Mouse (Mus musculus) CH12.LX (cell line): ENCODE measurements at regions not wholly inside any gene's neighbourhood (a gene's known extent, or its start where the extent isn't known, plus 50 kb on each side); places are given as distances from the start of the nearest gene placed in this dataset.
A peak's percentile ranks its signal among the peaks of the same experiment; 100 is the strongest.

ENCODE experiments used
- DNase-seq: peaks from one replicate; pipeline ENCODE4 v3.0.0-alpha.2; 2013; ENCODE audit errors: extremely low read depth
- H3K27ac ChIP-seq: 2 replicates; pipeline ENCODE4 v1.5.1; 2012; ENCODE audit warnings: low read depth, mild to moderate bottlenecking, control low read depth, moderate library complexity; ENCODE audit not compliant: insufficient read depth
- H3K27me3 ChIP-seq: replicated peaks from 2 replicates; pipeline ENCODE3; 2012; ENCODE audit warnings: inconsistent platforms
- H3K36me3 ChIP-seq, 2 experiments: replicated peaks in 1 of 2; 2 replicates each; pipeline versions ENCODE3 to v1.6.1; 2012; ENCODE audit warnings: inconsistent platforms in 1 of 2, low read length in 1 of 2, mild to moderate bottlenecking in 1 of 2, mixed read lengths in 1 of 2, moderate library complexity in 1 of 2; ENCODE audit not compliant: control insufficient read depth in 1 of 2, insufficient read depth in 1 of 2
- H3K4me1 ChIP-seq, 2 experiments: 2 replicates each; pipeline ENCODE4 v1.6.1; 2012; ENCODE audit warnings: inconsistent platforms in 1 of 2, moderate library complexity in 1 of 2; ENCODE audit not compliant: insufficient read depth in 2 of 2, control insufficient read depth in 1 of 2
- H3K4me2 ChIP-seq: 2 replicates; pipeline ENCODE4 v1.6.1; 2012; ENCODE audit warnings: low read depth, mild to moderate bottlenecking, control low read depth; ENCODE audit not compliant: poor library complexity, insufficient read depth, severe bottlenecking
- H3K4me3 ChIP-seq, 3 experiments: fragments of 150-350 bp in 1 of 3; sonication (generic) in 1 of 3; replicated peaks in 1 of 3; 2 replicates each; pipeline versions ENCODE3 to v1.5.1; 2011 to 2012; ENCODE audit warnings: low read depth in 2 of 3, low read length in 2 of 3, mild to moderate bottlenecking in 2 of 3, moderate library complexity in 2 of 3, control low read depth in 1 of 3, improper control_type of control experiment in 1 of 3, inconsistent platforms in 1 of 3, mixed read lengths in 1 of 3; ENCODE audit not compliant: poor library complexity in 1 of 3
- H3K79me2 ChIP-seq: replicated peaks from 2 replicates; pipeline ENCODE4 v1.6.1; 2012; ENCODE audit warnings: mild to moderate bottlenecking, moderate library complexity; ENCODE audit not compliant: control insufficient read depth, poor library complexity, insufficient read depth, severe bottlenecking; ENCODE audit errors: extremely low read depth
- H3K9ac ChIP-seq: 2 replicates; pipeline ENCODE4 v1.6.1; 2012; ENCODE audit warnings: low read depth, mild to moderate bottlenecking, control low read depth, moderate library complexity; ENCODE audit not compliant: insufficient read depth
- H3K9me3 ChIP-seq: replicated peaks from 2 replicates; pipeline ENCODE3; 2012; ENCODE audit warnings: low read length, inconsistent platforms, mixed read lengths
- CTCF ChIP-seq, 2 experiments: IDR thresholded peaks in 1 of 2; conservative IDR thresholded peaks in 1 of 2; 2 replicates each; pipeline ENCODE4 v1.5.1; 2011 to 2012; ENCODE audit warnings: low read depth in 2 of 2, low read length in 2 of 2, improper control_type of control experiment in 1 of 2, inconsistent platforms in 1 of 2, mild to moderate bottlenecking in 1 of 2, moderate library complexity in 1 of 2
- E2F4 ChIP-seq: IDR thresholded peaks from 2 replicates; pipeline ENCODE4 v1.6.1; 2011; ENCODE audit warnings: low read depth, low read length, improper control_type of control experiment; ENCODE audit not compliant: insufficient replicate concordance
- ELF1 ChIP-seq: IDR thresholded peaks from 2 replicates; pipeline ENCODE4 v1.6.1; 2014; ENCODE audit warnings: low read depth, mild to moderate bottlenecking, inconsistent platforms, low read length, improper control_type of control experiment
- EP300 ChIP-seq: IDR thresholded peaks from 2 replicates; pipeline ENCODE4 v1.6.1; 2011; ENCODE audit warnings: low read length, improper control_type of control experiment
- HCFC1 ChIP-seq: IDR thresholded peaks from 2 replicates; pipeline ENCODE4 v1.6.1; 2012; ENCODE audit warnings: low read depth, mild to moderate bottlenecking, inconsistent platforms, low read length, improper control_type of control experiment
- JUN ChIP-seq: IDR thresholded peaks from 2 replicates; pipeline ENCODE4 v1.6.1; 2011; ENCODE audit warnings: low read depth, mild to moderate bottlenecking, low read length, improper control_type of control experiment, moderate library complexity; ENCODE audit not compliant: insufficient read depth
- JUND ChIP-seq: conservative IDR thresholded peaks from 2 replicates; pipeline ENCODE4 v1.6.1; 2011; ENCODE audit warnings: low read depth, low read length, improper control_type of control experiment
- MAFK ChIP-seq: IDR thresholded peaks from 2 replicates; pipeline ENCODE4 v1.6.1; 2011; ENCODE audit warnings: low read length, improper control_type of control experiment; ENCODE audit not compliant: insufficient replicate concordance
- MAX ChIP-seq: IDR thresholded peaks from 2 replicates; pipeline ENCODE4 v1.6.1; 2011; ENCODE audit warnings: low read length, improper control_type of control experiment
- MAZ ChIP-seq: IDR thresholded peaks from 2 replicates; pipeline ENCODE4 v1.6.1; 2012; ENCODE audit warnings: low read depth, mild to moderate bottlenecking, inconsistent platforms, low read length, improper control_type of control experiment, moderate library complexity
- MEF2A ChIP-seq: IDR thresholded peaks from 2 replicates; pipeline ENCODE4 v1.6.1; 2014; ENCODE audit warnings: low read depth, mild to moderate bottlenecking, inconsistent platforms, low read length, improper control_type of control experiment, borderline replicate concordance
- MYC ChIP-seq: IDR thresholded peaks from 2 replicates; pipeline ENCODE4 v1.6.1; 2011; ENCODE audit warnings: low read depth, mild to moderate bottlenecking, improper control_type of control experiment, low read length
- NELFE ChIP-seq: IDR thresholded peaks from 2 replicates; pipeline ENCODE4 v1.6.1; 2011; ENCODE audit warnings: low read depth, low read length, improper control_type of control experiment
- POLR2A ChIP-seq: IDR thresholded peaks from 2 replicates; pipeline ENCODE4 v1.6.1; 2011; ENCODE audit warnings: low read depth, mild to moderate bottlenecking, improper control_type of control experiment, low read length
- RAD21 ChIP-seq: IDR thresholded peaks from 2 replicates; pipeline ENCODE4 v1.6.1; 2011; ENCODE audit warnings: low read depth, mild to moderate bottlenecking, low read length, improper control_type of control experiment, moderate library complexity
- RCOR1 ChIP-seq: conservative IDR thresholded peaks from 2 replicates; pipeline ENCODE4 v1.6.1; 2012; ENCODE audit warnings: low read depth, mild to moderate bottlenecking, inconsistent platforms, low read length, improper control_type of control experiment
- SMC3 ChIP-seq: IDR thresholded peaks from 2 replicates; pipeline ENCODE4 v1.6.1; 2011; ENCODE audit warnings: low read depth, low read length, improper control_type of control experiment
- USF1 ChIP-seq: IDR thresholded peaks from 2 replicates; pipeline ENCODE4 v1.6.1; 2014; ENCODE audit warnings: low read depth, mild to moderate bottlenecking, inconsistent platforms, low read length, improper control_type of control experiment
- USF2 ChIP-seq: conservative IDR thresholded peaks from 2 replicates; pipeline ENCODE4 v1.6.1; 2011; ENCODE audit warnings: low read depth, low read length, improper control_type of control experiment
- ZC3H11A ChIP-seq: IDR thresholded peaks from 2 replicates; pipeline ENCODE4 v1.6.1; 2012; ENCODE audit warnings: low read depth, mild to moderate bottlenecking, inconsistent platforms, low read length, improper control_type of control experiment
- ZKSCAN1 ChIP-seq: IDR thresholded peaks from 2 replicates; pipeline ENCODE4 v1.6.1; 2012; ENCODE audit warnings: low read depth, inconsistent platforms, low read length, improper control_type of control experiment, borderline replicate concordance
- ZMIZ1 ChIP-seq: IDR thresholded peaks from 2 replicates; pipeline ENCODE4 v1.6.1; 2012; ENCODE audit warnings: low read depth, mild to moderate bottlenecking, inconsistent platforms, low read length, improper control_type of control experiment
- ZNF384 ChIP-seq: IDR thresholded peaks from 2 replicates; pipeline ENCODE4 v1.6.1; 2012; ENCODE audit warnings: low read depth, low read length, improper control_type of control experiment, inconsistent platforms
- dilution Hi-C: fragments of 300-500 bp; cut with MboI; formaldehyde crosslinking; loops from 2 replicates; pipeline ENCODE4 v1.14.3; 2020; ENCODE audit warnings: low sequenced_read_pairs; ENCODE audit not compliant: extremely low pct_unique_long_range_greater_than_20kb, extremely low pct_ligation_motif_present
- in situ Hi-C: fragments of 300-500 bp; cut with MboI; formaldehyde crosslinking; loops from 3 replicates; pipeline ENCODE4 v1.14.3; 2019; ENCODE audit warnings: low sequenced_read_pairs, low pct_ligation_motif_present, low pct_unique_long_range_greater_than_20kb, mixed read lengths

DNA sequence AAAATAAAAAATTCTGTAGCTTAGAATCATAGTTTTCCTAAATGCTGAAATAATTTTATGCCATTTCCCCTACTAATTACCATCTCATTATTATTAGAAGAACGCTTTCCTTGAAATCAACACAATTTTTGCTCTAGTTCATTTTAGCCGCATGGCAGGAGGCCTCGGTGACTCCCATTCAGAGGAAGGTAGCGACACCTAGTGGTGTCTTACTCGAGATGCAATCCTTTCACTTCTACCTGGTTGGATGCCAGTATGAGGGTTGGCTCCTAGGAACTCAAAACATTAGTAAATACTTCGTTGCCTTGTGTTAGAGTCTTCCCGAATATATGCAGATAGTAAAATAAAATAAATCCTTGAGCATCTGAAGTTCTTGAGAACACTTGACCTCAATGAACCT is 76.3 kb upstream of the Pitrm1 start:
- no peak overlapping the region for H3K27ac ChIP-seq
- TF ChIP-seq EP300 (no peak), HCFC1 (0 out of 2 replicates have a peak, but pooled peaks have one; percentile 15), MEF2A (no peak), CTCF (conservative IDR thresholded peaks at IDR 0.05 in 1 of 2, IDR thresholded peaks at IDR 0.05 in 1 of 2; ENCODE audit: low read depth in 2 of 2, low read length in 2 of 2) (peak; percentile 81 to 92), USF2 (no peak), MYC (peak; percentile 94), MAFK (0 out of 2 replicates have a peak, but pooled peaks have one; percentile 27), JUND (0 out of 2 replicates have a peak, but pooled peaks have one; percentile 28), ZNF384 (no peak), USF1 (no peak), RAD21 (peak; percentile 97), MAX (peak; percentile 67), ZC3H11A (peak; percentile 23), SMC3 (peak; percentile 77)
- peak; percentile 79 for DNase-seq
- H3K36me3 ChIP-seq, result no peaks in the 10 kb centered on the region
- no peak overlapping the region for H3K9ac ChIP-seq
- dilution Hi-C loops, result no loop called here
- no peaks in the 10 kb centered on the region for H3K79me2 ChIP-seq
- no peaks in the 10 kb centered on the region for H3K9me3 ChIP-seq
- no peak overlapping the region for H3K4me3 ChIP-seq
- no peak overlapping the region for H3K4me2 ChIP-seq
- peaks cover 0 to 7% of the 10 kb centered on the region in 2 experiments; a peak in 2 of 4 replicates for H3K4me1 ChIP-seq
- H3K27me3 ChIP-seq, result no peaks in the 10 kb centered on the region
- in situ Hi-C loops, result loop anchor here (10.0 kb wide), 2 partner anchors 607 to 1807 kb away; partner anchors contain the start of gene Klf6

DNA sequence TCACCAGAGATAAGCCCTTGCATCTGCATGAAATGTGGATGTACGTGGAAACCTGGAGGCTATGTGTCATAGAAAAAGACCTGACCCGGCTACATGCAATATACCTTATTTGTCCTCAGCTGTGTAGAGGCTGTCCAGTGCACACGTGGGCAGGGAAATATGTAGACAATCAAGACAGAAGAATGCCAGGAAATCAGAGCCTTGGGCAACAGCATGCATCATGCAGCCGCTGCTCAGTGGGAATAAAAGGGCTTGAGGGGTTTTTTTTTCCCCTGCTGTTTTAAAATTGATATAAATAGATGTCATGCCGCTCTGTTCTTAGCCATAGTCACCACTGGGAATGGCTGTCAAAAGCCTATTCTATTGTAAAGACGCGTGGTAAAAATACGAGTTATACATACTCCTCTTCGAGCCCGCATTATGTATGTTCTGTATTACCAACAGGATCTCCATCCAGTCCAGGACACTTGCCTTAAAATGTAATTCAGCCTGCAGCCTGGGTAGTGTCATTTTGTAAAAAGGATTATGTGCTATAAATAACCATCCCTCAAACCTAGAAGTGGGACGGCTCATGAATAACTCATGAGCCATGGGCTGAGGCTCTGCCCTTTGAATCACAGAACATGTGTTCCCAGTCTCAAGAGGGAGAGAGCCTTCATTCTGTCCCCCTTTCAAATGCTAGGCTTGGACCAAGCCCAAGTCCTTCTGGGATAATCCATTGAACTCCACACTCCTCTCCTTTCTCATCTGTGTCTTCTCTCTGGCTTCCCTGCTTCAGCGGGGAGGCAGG is 74.4 kb upstream of the Pitrm1 start:
- in situ Hi-C loops, result loop anchor here (10.0 kb wide), 2 partner anchors 609 to 1809 kb away; partner anchors contain the start of gene Klf6
- Histone ChIP-seq H3K9ac (no peak overlapping the region), H3K27me3 (no peaks in the 10 kb centered on the region), H3K4me2 (no peak overlapping the region), H3K4me3 (no peak overlapping the region), H3K4me1 (peaks cover 0 to 7% of the 10 kb centered on the region in 2 experiments; a peak in 2 of 4 replicates), H3K36me3 (no peaks in the 10 kb centered on the region), H3K9me3 (no peaks in the 10 kb centered on the region)
- no peak for DNase-seq
- dilution Hi-C loops, result no loop called here
- TF ChIP-seq RCOR1 (no peak), JUN (no peak), ZKSCAN1 (no peak), EP300 (no peak), USF2 (no peak), MAZ (no peak), MAFK (no peak), ELF1 (no peak), USF1 (no peak), NELFE (no peak), POLR2A (no peak), ZNF384 (no peak), ZMIZ1 (no peak), JUND (no peak), E2F4 (no peak)
- TF ChIP-seq, all 38 proteins: peak for 0
- no peaks in the 10 kb centered on the region for H3K79me2 ChIP-seq
- no peak overlapping the region for H3K27ac ChIP-seq
